Mouse (Mus musculus): ENCODE data around the gene Olfr532.

- TF ChIP-seq POLR2A (IDR thresholded peaks at IDR 0.05; ENCODE audit: low read depth, low read length), result no peak
- no peak for TF ChIP-seq CTCF (IDR thresholded peaks at IDR 0.05; ENCODE audit: extremely low read depth, insufficient read depth, insufficient read length, insufficient replicate concordance)
Measured at GRCm38 (mm10) chr7:140421539-140421938, at the start of gene Olfr532.
